Mouse (Mus musculus): ENCODE measurements around the gene Dapk2. TPM values are rescaled to one million over a fixed set of nuclear protein-coding genes. Genes with fewer than 3 reads are reported as not detected.

Dapk2 gene
- total RNA-seq (2021): 1 to 10 TPM; 4.4 to 4.9 TPM
- long read RNA-seq, experiment 1, transcript Dapk2-201 (12 exons, 1,772 nt): major isoform, 5 of 5 reads
- long read RNA-seq, experiment 1, partial matches to known transcripts: 0 of 5 reads
- long read RNA-seq, experiment 1, other reads (novel, unspliced or antisense): 0 of 5 reads
- long read RNA-seq, experiment 2, transcript Dapk2-201 (12 exons, 1,772 nt): major isoform, 12 of 16 reads
- long read RNA-seq, experiment 2, partial matches to known transcripts: 2 of 16 reads
- long read RNA-seq, experiment 2, other reads (novel, unspliced or antisense): 2 of 16 reads

DNA sequence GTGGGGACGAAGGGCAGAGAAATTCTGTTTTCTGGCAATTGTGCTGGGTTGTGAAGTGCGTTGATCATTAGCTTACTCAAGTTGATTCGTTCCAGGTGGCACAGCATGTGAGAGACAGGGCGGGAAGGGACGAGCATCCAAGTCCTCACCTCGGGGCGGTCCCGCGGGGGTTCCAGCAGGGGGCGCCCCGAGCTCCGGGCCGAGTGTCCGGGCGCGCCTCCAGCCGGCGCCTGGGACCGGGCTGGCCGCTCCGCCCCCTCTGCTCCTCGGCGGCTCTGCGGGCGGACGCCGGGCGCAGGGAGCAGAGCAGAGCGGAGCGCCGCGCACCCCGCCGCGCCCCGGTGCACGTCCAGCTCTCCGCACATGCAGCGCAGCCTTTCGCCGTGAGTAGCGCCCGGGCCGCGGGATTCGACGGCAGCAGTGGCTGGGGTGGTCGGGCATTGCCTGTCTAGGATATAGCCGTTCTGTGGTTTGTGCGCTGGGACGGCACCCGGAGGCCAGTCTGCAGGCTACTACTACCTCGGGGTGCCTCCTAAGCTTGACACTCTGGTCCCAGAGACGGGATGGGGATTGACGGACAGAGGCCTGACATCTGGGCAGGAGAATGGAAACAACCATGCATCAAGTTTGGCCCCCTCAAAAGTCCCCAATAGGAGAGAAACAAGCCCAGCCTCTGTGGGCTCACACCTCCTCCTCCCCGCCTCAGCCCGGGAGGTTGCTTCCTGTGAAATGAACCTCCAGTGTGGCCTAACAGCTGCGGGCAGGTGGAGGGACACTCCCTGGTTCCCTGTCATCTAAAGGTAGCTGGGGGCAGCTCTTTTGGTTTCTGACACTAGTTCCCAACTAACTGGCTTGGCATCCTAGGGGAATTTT lies at the start of gene Dapk2:
Gene Dapk2 (plus strand): TSS at position 266 of the 873 bp plus-strand sequence.
- DNase-seq (ENCODE audit: low spot score in 2 of 2): peak; percentile 90 to 95

DNA sequence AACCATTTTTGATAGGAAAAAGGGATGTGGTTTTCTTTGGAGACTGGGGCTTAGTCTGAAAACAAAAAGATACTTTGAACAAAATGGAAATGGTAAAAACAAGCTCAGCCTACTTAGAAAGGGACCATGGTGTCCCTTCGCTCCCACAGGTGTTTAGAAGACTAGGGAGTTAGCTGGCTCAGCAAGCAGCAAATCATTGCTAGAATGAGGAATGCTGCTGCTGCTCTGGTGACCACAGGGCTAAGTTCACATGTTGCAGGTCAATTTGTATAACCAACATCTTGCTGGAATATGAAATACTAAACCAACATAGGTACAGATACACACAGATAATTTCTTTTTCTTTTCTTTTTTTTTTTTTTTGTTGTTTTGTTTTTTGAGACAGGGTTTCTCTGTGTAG lies 48.4 kb upstream of the Dapk2 start:
- no peak for DNase-seq (ENCODE audit: low spot score in 2 of 2)

DNA sequence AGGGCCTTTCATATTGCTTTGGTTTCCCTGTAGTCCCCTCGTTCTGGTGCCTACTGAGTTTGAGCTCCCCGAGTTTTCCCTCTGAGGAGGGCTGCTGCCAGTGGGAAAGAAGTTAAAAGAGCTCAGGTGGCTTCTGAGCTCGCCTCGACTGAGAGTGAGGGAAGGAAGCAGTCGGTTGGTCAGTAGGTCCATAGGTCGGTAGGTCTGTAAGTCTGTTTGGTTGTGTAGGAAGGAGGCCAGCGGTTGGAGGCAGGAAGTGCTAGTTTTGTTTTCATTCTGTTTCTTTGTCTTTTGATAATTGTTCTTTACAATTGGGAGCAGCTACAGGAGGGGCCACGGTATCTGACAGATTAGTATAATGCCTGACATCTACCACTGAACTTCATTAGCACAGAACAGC lies 47.9 kb upstream of the Dapk2 start:
- no peak for DNase-seq (ENCODE audit: low spot score in 2 of 2)

DNA sequence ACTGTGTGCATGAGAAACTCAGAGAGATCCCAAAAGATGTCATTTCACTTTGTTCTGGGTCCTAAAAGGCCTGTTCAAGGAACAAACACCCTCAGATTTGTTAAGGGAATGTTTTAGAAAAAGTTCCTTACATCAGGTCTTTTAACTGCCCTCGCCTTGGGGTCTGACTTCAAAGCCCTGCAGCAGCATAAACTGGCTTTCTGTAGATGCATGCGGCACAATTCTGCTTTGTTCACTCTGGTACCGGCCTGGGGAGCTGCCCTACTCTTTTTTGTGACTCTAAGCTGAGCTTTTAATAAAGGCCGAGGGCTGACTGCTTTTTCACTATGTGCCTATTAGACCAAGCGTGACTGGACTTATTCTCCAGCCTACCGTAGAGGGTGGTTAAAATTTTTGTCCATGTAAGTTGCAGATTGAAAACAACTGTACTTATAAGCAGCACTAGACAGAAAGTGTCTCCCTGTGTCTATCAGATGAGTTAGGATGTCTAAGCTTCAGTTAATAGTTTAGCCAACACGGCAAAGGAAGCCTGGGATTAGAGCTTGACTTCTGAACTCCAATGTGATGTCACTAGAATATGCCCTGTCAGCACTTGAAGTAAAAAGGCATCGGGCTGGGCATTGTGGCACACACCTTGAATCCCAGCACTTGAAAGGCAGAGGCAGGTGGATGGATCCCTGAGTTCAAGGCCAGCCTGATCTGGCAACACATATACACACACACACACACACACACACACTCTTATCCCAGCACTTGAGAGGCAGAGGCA lies 47.2 kb upstream of the Dapk2 start:
- DNase-seq (ENCODE audit: low spot score in 2 of 2): no peak

DNA sequence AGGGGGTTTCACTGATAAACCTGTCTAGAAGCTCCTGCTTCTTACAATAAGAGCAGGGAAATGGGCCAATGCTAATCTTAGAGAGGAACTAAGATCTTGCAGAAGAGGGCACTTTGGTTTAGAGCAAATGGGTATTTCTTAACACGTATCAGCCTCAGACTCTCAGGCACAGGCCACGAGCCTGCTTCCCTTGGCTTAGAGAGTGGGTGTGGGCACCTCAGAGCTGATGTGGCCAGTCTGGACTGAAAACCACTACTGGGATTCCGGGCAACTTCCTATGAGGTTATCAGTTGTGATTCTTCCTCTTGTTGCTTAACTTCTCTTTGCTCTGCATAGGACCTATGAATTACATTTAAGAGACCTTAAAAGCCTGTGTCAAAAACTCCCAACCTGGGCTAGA lies 43.7 kb upstream of the Dapk2 start:
- no peak for DNase-seq (ENCODE audit: low spot score in 2 of 2)

DNA sequence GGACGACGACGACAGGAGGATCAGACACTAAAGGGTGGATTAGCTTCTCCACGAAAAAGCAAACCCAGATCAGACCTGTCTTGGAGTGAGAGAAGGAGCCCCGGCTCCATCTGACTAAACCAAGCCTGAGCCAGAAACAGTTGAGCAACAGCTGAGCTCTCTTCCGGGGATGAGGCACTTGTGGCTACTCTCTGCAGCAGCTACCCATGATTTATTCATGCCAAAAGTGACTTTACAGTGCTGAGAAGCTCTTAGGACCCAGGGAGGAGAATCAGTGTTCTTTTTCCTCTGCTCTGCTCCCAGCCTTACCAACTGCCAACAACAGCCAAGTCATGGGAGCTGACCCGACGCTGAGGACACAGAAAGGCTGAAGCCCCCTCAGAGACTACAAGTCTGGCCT lies 41.1 kb upstream of the Dapk2 start:
- no peak for DNase-seq (ENCODE audit: low spot score in 2 of 2)

DNA sequence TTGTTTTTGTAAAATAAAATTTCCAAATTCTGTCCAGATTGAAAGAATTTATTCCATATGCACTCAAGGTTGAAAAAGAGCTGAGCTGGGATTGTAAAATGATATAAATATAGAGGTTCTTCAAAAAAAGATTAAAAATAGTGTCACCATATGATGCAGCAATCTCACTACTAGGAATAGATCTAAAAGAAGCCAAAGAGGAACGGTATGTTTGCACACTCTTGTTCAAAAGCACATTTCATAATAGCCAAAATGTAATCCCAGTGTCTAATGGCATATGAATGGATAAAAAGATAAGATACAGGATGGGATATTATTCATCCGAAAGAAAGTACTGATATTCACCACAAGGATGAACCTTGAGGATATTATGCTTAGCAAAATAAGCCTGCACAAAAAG lies 38.5 kb upstream of the Dapk2 start:
- DNase-seq (ENCODE audit: low spot score in 2 of 2): no peak

DNA sequence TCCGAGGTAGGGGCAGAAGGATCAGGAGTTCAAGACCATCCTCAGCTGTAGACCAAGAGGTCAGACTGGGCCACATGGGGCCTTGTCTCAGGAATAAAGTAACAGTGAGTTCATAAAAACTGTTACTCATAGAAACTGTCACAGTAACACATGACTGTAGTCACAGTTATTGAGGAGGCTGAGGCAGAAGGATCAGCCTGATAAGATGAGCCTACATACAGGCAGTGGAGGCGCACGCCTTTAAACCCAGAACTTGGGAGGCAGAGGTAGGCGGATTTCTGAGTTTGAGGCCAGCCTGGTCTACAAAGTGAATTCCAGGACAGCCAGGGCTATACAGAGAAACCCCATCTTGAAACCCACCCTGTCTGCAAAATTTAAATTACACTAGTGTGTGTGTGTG lies 37.9 kb upstream of the Dapk2 start:
- DNase-seq (ENCODE audit: low spot score in 2 of 2): no peak

DNA sequence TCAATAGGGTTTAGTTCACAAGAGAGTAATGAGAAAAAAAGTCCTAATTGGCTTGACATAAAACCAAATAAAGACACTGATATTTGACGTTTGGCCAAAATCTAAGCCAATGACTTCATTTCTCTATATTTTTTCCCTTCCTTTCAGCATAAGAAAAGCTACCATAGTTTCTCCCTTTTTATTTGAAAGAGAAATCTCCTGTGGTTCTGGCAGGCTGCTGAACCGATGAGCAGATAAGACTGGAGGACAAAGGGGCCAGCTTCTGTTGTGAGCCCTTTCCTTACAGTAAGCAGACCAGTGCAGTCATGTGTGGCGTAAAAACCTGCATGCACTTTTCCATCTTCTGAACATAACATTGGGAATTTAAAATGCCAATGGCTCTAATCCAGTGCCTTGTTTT lies 37.1 kb upstream of the Dapk2 start:
- DNase-seq (ENCODE audit: low spot score in 2 of 2): no peak

DNA sequence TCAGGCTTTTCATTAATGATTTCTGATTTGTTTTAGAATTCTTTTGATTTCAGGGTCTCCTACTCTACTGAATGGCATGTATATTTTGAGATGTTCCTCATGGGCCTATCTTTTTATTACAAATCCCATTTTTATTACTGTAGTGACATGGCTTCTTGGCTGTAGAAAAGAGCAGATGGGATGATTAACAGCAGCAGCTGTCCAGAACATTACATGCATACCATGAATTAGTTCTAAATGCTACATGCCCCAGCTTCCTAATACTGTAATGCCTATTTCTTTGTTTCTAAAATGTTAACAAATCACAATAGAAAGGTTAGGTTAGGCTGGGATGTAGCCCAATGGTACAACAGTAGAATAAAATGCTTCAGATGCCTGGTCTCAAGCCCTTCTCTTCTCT lies 36.6 kb upstream of the Dapk2 start:
- no peak for DNase-seq (ENCODE audit: low spot score in 2 of 2)

DNA sequence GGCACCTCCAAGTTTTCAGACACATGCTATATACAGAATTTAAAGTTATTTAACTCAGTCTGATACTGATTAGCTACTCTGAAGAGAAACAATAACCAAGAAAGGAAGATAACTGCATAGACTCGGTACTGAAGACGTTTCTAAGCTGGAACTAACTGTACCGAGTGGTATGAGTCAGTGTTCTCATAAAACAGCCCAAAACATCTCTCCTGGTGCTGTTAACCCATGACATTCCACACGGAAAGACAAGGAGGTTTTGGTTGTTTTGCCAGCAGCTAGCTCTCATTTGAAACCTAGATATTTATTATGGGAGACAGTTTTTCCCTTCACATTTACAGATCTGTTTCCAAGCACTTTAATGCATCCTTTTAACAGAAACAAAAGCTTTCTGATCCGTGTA lies 34.4 kb upstream of the Dapk2 start:
- no peak for DNase-seq (ENCODE audit: low spot score in 2 of 2)

DNA sequence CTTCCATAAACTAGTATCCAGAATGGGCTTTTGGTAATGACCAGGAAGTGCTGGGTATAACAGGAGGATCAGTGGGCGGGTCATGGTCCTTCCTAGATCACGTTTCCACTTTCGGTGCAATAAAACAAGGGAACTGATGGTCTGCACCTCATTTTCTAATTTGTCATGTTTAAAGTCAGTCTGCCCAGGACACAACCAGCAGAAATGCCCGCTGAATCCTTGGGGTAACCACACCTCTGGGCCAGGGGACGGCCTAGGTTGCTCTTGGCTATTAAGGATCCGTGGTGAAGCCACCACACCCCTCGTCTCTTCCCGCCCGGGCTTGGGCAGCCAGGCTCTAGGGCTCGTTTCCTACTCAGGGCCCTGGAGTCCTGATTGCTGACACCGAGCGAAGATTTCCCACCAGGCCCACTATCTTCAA lies 33.9 kb upstream of the Dapk2 start:
- DNase-seq (ENCODE audit: low spot score in 2 of 2): peak in 1 of 2 experiments; percentile 41

DNA sequence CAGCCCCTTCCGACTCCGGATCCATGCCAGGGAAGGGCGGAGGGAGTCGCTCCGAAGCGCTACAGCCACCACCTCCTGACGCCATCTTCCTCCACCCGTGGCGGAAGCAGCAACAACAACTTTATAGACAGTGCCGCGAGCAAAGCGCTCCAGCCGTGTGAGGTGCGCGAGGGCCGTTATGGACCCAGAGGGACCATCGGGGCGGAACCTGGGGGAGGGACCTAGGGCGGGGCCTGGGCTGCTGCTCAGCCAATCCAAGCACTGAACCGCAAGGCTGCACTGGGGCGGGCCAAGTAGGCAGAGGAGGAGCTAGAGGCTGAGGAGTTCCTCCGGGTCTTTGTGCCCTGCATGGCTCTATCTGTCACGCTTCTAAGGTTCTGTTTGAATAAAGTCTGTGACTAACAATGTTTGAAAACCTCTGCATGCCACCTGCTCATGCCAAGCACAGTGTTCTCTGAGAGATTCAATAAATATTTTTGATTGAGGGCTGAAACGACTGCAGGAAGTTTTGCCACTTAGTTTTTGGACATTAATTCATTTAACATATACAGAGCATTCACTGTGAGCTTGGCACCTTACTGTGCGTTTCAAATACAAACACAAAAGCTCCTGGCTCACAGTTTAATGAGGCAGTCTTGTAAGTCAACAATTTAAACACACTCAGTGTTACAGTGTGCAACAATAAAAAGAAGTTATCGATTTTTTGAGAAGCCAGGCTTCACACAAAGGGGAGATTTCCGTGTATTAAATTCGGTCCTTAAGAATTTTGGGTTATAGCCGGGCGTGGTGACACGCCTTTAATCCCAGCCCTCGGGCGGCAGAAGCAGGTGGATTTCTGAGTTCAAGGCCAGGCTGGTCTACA lies 33.1 kb upstream of the Dapk2 start:
- peak; percentile 93 for DNase-seq (ENCODE audit: low spot score in 2 of 2)

DNA sequence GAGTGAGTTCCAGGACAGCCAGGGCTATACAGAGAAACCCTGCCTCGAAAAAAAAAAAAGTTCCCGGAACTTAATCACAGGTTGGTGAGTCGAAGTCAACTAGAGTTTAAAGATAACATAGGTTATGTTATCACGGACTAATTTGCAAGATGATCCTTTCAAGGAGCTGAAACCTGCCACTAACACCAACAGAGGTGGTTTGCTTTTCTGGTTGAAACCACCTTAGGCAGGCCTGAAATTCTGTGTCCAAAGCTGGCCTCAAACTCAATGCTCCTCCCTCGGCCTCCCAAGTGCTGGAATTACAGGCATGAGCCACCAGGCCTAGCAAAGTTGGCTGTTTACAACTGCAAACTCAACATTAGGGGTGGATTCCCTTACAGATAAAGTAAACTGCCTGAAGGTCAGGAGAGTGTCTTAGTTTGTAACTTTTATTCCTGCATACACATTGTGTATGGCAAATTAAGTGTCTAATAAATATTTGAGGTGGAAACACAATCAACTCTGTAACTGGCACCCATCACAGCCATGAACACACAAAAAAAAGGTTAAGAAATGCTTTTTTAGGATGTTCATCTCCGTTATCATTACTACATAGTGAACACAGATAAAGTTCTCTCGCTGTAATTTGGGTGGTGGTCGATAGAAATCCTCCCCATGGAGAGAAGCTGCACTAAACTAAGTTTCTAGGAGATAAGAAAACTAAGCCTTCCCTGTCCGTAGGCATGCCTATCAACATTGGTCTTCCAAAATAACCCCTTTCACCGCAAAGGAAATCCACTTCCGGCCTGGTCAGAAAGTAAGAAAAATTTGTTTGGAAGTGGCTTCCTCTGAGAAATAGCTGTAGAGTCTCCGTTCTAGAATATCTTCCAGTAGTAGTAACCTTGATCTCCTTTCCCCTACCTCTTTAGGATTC lies 32.2 kb upstream of the Dapk2 start:
- no peak for DNase-seq (ENCODE audit: low spot score in 2 of 2)

DNA sequence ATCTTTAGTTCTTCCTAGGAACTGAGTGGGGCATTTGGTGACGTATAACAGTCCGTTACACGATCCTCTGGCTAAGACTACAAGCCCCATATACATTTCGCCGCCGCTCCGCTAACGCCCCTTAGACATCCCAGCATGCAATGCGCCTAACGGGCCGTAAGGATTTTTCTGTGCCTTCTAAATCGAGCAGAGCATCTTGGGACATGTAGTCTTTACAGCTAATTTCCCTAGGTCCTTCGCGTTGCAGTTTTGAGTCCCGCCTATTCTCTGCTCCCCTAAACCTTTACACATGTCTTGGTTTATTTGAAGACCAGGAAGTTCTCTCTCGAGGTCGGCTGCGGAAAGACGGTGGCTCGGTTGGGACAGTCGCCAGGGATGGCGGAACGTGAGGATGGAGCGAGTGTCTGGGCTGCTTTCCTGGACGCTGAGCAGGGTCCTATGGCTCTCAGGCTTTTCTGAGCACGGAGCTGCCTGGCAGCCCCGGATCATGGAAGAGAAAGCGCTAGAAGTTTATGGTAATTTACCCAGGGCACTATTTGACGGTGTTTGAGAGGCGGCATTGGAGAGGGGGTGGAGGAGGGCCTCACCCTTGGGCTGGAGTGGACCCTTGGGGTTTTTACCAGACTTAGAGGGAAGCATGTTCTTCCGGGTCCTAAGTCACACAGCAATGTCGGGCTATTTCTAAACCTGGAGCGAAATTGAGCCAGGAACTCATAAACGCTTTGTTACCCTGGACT lies 31.4 kb upstream of the Dapk2 start, which contains the start of the genes Snx1 and Ciao2a:
Gene Snx1 (minus strand): TSS at position 132 of the 737 bp plus-strand sequence.
Gene Ciao2a (plus strand): TSS at position 156 of the 737 bp plus-strand sequence.
- peak; percentile 85 to 86 for DNase-seq (ENCODE audit: low spot score in 2 of 2)

DNA sequence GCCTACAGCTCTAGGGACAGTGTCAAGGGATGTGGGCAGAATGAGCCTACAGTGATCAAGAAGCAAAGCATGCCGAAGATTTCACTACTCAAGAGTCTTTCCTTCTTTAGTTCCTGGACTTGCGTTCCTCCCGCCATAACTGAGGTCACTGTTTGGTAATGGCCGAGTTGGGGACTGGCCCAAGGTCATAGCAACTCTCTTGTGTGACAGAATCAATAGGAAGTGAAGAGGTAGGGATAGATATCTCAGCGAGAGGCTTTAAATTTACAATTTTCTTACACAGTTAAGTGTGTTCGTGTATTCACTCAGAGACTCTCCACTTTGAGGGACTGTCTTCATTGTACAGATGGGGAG lies 30.9 kb upstream of the Dapk2 start:
- no peak for DNase-seq (ENCODE audit: low spot score in 2 of 2)

DNA sequence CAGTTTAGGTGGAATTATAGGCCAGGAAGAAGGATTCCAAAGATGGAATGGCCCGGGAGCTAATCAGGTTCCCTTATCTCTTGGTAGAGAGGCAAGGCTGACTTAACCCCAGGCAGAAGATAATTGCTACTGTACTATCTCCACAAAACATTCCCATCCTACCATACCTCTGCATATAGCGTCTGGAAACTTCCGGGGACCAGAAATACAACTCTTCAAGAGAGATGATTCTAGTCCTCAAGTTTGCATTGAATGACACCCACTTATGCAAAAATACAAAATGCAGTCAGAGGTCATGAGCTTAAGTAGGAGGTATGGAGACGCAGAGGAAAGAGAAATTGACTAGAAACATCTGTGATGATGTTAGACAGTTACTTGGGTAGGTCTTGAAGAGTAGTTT lies 30.1 kb upstream of the Dapk2 start:
- DNase-seq (ENCODE audit: low spot score in 2 of 2): no peak

DNA sequence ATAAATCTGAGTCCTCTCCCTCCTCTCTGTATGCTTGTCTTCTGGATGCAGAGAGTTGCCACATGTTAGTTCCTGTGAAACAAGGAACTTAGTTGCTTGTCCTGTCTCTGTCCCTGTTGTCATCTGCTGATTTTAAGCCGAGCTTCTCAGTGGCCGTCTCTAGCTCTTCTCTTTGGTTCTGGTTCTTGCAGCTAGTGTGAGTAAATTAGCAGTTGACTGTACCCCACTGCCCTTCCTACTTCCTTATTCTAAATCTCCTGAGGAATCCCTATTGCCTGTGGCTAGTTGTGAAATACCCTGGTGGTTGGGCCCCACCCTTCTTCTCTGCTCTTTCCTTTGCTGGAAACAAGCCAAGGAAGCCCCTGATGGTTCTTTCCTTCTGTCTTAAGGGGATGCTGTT lies 26.6 kb upstream of the Dapk2 start:
- DNase-seq (ENCODE audit: low spot score in 2 of 2): no peak

DNA sequence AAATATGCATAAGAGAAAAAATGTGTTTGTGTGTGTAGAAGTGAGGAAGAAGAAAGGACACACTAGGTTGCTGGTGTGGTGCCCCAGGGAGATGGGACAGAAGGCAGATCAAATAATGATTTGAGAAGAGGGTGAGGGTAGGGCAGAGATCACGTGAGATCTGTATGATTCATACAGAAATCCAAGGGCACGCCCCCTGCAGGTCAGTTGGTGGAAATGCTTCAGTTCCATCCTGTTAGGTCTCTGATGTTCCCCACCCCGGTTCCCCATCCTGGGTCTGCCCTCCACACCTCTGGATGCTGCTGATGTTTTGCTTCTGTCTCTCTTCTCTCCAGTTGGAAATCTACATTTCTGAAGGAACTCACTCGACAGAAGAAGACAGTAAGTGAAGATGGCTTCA lies 22.1 kb upstream of the Dapk2 start:
- no peak for DNase-seq (ENCODE audit: low spot score in 2 of 2)
